Comparison of ENCODE assay signal across 18 mouse cellular contexts in the genomic region with DNA sequence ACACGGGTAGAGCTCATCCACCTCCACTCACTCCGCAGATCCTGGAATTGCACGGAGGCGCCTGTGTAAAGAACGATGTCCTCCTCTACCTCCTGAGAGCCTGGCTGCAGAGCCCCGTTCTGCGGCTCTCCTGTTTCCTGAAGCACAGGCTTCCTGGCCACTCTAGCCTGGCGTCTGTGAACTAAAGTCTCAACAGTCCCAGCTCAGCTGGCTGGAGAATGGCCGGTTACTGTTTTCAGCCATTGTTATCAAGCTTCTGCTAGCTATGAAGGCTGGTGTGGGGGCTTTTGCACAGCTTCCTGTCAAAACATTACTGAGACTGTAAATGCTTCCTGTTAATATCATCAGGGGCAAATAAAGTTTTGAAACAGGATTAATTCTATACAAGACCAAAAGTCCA. TPM values are rescaled to one million over a fixed set of nuclear protein-coding genes. Genes with fewer than 3 reads are reported as not detected.
A peak's percentile ranks its signal among the peaks of the same experiment; 100 is the strongest.
DNase-seq lines count a peak whose midpoint lies in the region; ATAC-seq and TF ChIP-seq lines count a peak whose summit lies in the region.
"Had no signal": no experiment of that assay in that cellular context is flagged by ENCODE, and none has a peak within 500 bp of the region (broad histone marks: within the 10 kb centered on the region; RNA-seq: fewer than 3 reads in every experiment).

No protein-coding gene starts in this region.

- ATAC-seq in heart, postnatal 0 days (ENCODE audit: insufficient read depth, low read depth), result 0 out of 2 replicates have a peak, but pooled peaks have one; percentile 41
- peak; percentile 56; the same call in 1 of the 2 replicates for ATAC-seq in lung, embryonic 16.5 days (ENCODE audit: low read depth)
- ATAC-seq in granulocyte monocyte progenitor cell, adult 5-6 weeks (replicated peaks; ENCODE audit: poor library complexity, severe bottlenecking), result peak; percentile 12; the same call in 1 of the 2 replicates

- no peak overlapping the region for H3K4me2 ChIP-seq in heart, postnatal 0 days (ENCODE audit: low read depth, low read length)
- H3K4me2 ChIP-seq in lung, embryonic 16.5 days (ENCODE audit: low read depth, low read length), result no peak overlapping the region
- H3K4me2 ChIP-seq: embryonic facial prominence, embryonic 15.5 days; liver, embryonic 13.5 days; neural tube, embryonic 15.5 days had no signal

- H3K9me3 ChIP-seq in heart, postnatal 0 days (replicated peaks; ENCODE audit: control insufficient read depth, low read length), result peaks cover 6% of the 10 kb centered on the region; the same call in 1 of the 2 replicates
- H3K9me3 ChIP-seq in lung, embryonic 16.5 days (ENCODE audit: control insufficient read depth, low read length), result no peaks in the 10 kb centered on the region
- H3K9me3 ChIP-seq: embryonic facial prominence, embryonic 15.5 days; forebrain, embryonic 10.5 days; liver, embryonic 13.5 days; neural tube, embryonic 15.5 days had no signal

- no peak overlapping the region for H3K9ac ChIP-seq in heart, postnatal 0 days (replicated peaks; ENCODE audit: low read depth, low read length)
- H3K9ac ChIP-seq in lung, embryonic 16.5 days (ENCODE audit: low read length), result no peak overlapping the region
- H3K9ac ChIP-seq: embryonic facial prominence, embryonic 15.5 days; liver, embryonic 13.5 days; neural tube, embryonic 15.5 days had no signal

- WGBS in heart, postnatal 0 days, result 59% methylated on average over 9 of the region's 9 CpGs
- 44% methylated on average over 9 of the region's 9 CpGs for WGBS in lung, embryonic 16.5 days

- no peak for TF ChIP-seq EP300 in heart, postnatal 0 days (IDR thresholded peaks at IDR 0.05; ENCODE audit: low read depth)

- H3K4me1 ChIP-seq in heart, postnatal 0 days (ENCODE audit: control insufficient read depth, insufficient read depth), result peaks cover 3% of the 10 kb centered on the region; the same call in 1 of the 2 replicates
- peaks cover 11% of the 10 kb centered on the region for H3K4me1 ChIP-seq in lung, embryonic 16.5 days (replicated peaks; ENCODE audit: control insufficient read depth, insufficient read depth, low read length)
- H3K4me1 ChIP-seq: embryonic facial prominence, embryonic 15.5 days; neural tube, embryonic 15.5 days had no signal

- peak overlapping the region; percentile 39 for H3K27ac ChIP-seq in heart, postnatal 0 days (ENCODE audit: low read depth)
- H3K27ac ChIP-seq in lung, embryonic 16.5 days (ENCODE audit: low read length), result peak overlapping the region; percentile 51
- H3K27ac ChIP-seq: embryonic facial prominence, embryonic 15.5 days; forebrain, embryonic 10.5 days; gastrocnemius, adult 2 months; left cerebral cortex, adult 2 months; liver, embryonic 13.5 days; neural tube, embryonic 15.5 days had no signal

- DNase-seq in heart, postnatal 0 days (ENCODE audit: low spot score), result no peak
- no peak for DNase-seq in heart, postnatal 25 days (ENCODE audit: low spot score)
- DNase-seq in lung, adult 18-20 months, result no peak
- peak; percentile 31 for DNase-seq in lung, postnatal 10 days
- no peak for DNase-seq in embryo, embryonic 9.5 days (ENCODE audit: extremely low spot score)
- DNase-seq: cerebellum, adult 9-11 months; gastrocnemius, adult 2 months; kidney, adult 8-10 months; liver, embryonic 13.5 days; midbrain, embryonic 14.5 days; thymus, adult 18-20 months had no signal

- H3K4me3 ChIP-seq in heart, postnatal 0 days (ENCODE audit: low read depth, low read length), result no peak overlapping the region
- H3K4me3 ChIP-seq in lung, embryonic 16.5 days (ENCODE audit: low read length), result no peak overlapping the region
- H3K4me3 ChIP-seq: embryonic facial prominence, embryonic 15.5 days; forebrain, embryonic 10.5 days; gastrocnemius, adult 2 months; left cerebral cortex, adult 2 months; liver, embryonic 13.5 days; myocyte; neural tube, embryonic 15.5 days had no signal

- intact Hi-C loops in heart, postnatal 25 days (cut with DNase I), result no loop called here

- H3K36me3 ChIP-seq in heart, postnatal 0 days (replicated peaks; ENCODE audit: control insufficient read depth, insufficient read depth, low read length), result no peaks in the 10 kb centered on the region
- no peaks in the 10 kb centered on the region for H3K36me3 ChIP-seq in lung, embryonic 16.5 days (ENCODE audit: control insufficient read depth, insufficient read depth, low read length)
- H3K36me3 ChIP-seq: embryonic facial prominence, embryonic 15.5 days; forebrain, embryonic 10.5 days; neural tube, embryonic 15.5 days had no signal

- TF ChIP-seq CTCF in heart, postnatal 0 days (IDR thresholded peaks at IDR 0.05; ENCODE audit: low read depth), result no peak

- no peaks in the 10 kb centered on the region for H3K27me3 ChIP-seq in heart, postnatal 0 days (ENCODE audit: control insufficient read depth, insufficient read depth, low read length)
- no peaks in the 10 kb centered on the region for H3K27me3 ChIP-seq in lung, embryonic 16.5 days (ENCODE audit: control insufficient read depth, insufficient read depth, low read depth, low read length)
- H3K27me3 ChIP-seq: embryonic facial prominence, embryonic 15.5 days; liver, embryonic 13.5 days; neural tube, embryonic 15.5 days had no signal

RNA-seq across cellular contexts. Expression of a gene that starts 24.5 kb away (rescaled TPM):
- 9.1 and 10.1 TPM in 2 replicates for total RNA-seq in heart, postnatal 0 days (2014; rRNA removed; ENCODE audit: low replicate concordance)
- 7.8 and 8.3 TPM in 2 replicates for polyA plus RNA-seq in heart, postnatal 0 days (2015; fragmentation: Nextera tagmentation; extraction: Ambion mirVana)
- total RNA-seq in heart, postnatal 25 days (2021), result 1 to 10 TPM; 4.2 TPM
- 9.0 and 10.7 TPM in 2 replicates for polyA plus RNA-seq in lung, embryonic 16.5 days (2015; fragmentation: Nextera tagmentation; extraction: Ambion mirVana)
- total RNA-seq in granulocyte monocyte progenitor cell, adult 5-6 weeks (2014; fragmentation: Nextera tagmentation), result 16.4 and 18.0 TPM in 2 replicates
- total RNA-seq in granulocyte monocyte progenitor cell, adult 5-6 weeks (2017), result 20.0 and 28.2 TPM in 2 replicates

RNA-seq across cellular contexts. Expression of a gene that starts 34.3 kb away (rescaled TPM):
- total RNA-seq in heart, postnatal 0 days (2014; rRNA removed; ENCODE audit: low replicate concordance), result 18.2 and 94.3 TPM in 2 replicates
- polyA plus RNA-seq in heart, postnatal 0 days (2015; fragmentation: Nextera tagmentation; extraction: Ambion mirVana), result 16.4 and 18.0 TPM in 2 replicates
- 10 to 100 TPM; 15.5 to 16.7 TPM for total RNA-seq in heart, postnatal 25 days (2021)
- polyA plus RNA-seq in lung, embryonic 16.5 days (2015; fragmentation: Nextera tagmentation; extraction: Ambion mirVana), result 38.3 and 40.8 TPM in 2 replicates
- total RNA-seq in granulocyte monocyte progenitor cell, adult 5-6 weeks (2014; fragmentation: Nextera tagmentation), result 56.0 and 88.6 TPM in 2 replicates
- 57.4 and 59.7 TPM in 2 replicates for total RNA-seq in granulocyte monocyte progenitor cell, adult 5-6 weeks (2017)
